Mouse (Mus musculus) cerebellum, adult 8-10 months (tissue): ENCODE results near the gene Gm10134.
"Not testable (repeated sequence)": the region's sequence is repeated elsewhere in the genome, so short reads cannot be mapped to it uniquely, and the experiment has no call there.

ENCODE experiments used
- DNase-seq: peaks from one replicate; pipeline ENCODE4 v3.0.0; 2022

The Gm10134 gene

GRCm38 (mm10) chr2:28505795-28506194 is at the start of gene Gm10134:
TSS of gene Gm10134 (plus strand) at chr2:28506095.
- DNase-seq, result no peak

DNA sequence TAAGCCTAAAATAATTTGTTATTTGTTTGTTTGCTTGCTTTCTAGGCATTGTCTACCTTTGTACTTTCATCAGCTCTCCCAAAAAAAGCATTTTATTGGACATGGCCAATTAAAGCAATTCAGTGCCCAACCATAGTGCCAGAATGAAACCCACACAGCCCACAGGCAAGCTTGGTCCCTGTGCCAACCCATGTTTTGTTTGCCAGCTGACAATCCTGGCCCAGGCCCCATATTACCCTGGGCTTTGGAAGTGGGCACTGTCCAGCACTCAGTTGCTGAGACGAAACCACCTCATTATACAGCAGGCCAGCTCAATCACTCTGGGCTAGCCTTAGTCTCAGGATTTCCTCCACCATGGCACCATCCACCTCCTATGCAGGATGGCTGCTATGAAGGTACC is 49.3 kb upstream of the Gm10134 start:
- DNase-seq, result no peak

- DNase-seq, result peak; percentile 70
Measured at GRCm38 (mm10) chr2:28463919-28464318, 42.0 kb upstream of the Gm10134 start.

DNA sequence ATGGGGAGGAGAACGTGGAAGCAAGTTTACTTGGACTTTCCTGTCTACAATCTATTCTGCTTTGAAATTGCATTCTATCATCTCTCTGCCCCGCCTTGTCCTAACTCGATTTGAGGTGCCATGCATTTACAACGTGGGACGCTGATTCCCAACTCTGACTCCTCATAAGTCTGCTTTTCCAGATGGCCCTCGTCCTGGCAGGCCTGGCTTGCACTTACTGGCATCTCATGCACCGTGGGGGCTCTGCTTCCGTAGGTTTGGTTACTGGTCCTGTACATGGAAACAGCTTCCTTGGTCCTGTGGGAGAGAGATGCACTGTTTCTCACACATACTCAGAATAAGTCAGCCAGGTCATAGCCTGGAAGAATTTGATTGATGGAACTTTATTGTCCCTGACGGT is 41.0 kb upstream of the Gm10134 start:
- DNase-seq, result no peak

DNA sequence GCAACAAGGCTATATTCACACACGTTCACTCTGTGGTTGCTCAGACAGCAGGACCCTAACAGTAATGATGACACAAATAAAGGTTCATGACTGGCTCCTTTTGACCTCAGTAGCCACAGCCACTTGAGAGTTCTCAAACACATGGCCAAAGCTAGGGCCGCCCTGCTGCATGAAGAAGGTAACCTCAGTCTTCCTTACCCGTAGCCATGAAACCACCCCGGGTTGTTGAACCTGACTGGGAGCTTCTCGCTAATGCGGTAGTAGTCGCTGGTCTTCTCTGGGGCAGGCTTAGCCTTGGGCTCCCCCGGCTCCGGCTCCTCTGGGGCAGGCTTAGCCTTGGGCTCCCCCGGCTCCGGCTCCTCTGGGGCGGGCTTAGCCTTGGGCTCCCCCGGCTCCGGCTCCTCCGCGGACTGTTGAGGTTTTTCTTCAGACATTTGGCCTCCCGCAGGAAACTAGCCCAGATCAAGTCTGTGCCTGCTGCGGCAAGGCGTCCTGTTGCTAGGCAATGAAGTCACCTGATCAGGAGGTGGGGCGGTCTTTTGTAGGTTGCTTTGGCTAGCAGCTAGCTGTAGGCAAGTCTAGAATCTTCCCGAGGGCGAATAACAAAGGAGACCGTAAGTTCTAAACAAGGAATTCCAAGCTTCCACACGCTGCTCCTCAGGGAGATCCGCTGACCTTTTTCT is 39.9 kb upstream of the Gm10134 start, which contains the start of gene 1700007K13Rik:
Gene 1700007K13Rik (minus strand): TSS at position 497 of the 683 bp plus-strand sequence.
- DNase-seq, result peak; percentile 66

- peak; percentile 85 for DNase-seq
Measured at GRCm38 (mm10) chr2:28467860-28468485, 37.9 kb upstream of the Gm10134 start, which contains the start of gene Mrps2. TSS of gene Mrps2 (plus strand) at chr2:28468066.

DNA sequence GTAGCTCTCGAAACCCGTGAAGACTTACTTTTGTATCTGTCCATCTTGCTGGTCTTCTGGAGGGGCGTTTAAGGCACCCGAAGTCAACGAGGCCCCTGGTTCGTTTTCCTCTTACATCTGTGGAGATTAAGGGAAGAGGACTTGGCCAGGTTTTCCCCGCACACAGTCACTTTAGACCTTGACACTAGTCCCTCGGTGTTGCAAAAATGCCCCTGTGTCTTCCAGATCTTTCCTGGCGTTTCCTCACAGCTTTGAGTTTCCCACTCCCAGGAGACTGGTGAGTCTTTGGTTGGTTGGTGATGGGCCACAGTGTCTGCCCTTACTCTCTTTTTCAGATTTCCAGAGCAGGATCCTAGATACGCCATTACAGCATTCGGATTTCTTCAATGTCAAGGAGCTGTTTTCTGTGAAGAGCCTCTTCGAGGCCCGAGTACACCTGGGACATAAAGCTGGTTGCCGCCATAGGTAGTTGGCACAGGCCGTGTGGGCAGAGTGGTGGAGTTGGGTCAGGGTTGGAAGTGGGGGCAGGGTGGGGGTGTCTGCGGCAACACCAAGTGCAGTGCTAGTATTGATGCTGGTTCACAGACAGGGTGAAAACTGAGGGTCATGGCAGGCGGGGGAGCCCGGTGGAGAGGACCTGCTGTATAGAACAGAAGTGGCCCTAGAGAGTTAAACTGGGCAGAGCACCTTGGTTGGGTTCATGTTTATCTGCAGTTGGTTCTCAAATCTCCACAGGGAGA is 37.2 kb upstream of the Gm10134 start:
- no peak for DNase-seq

- DNase-seq, result no peak
Measured at GRCm38 (mm10) chr2:28469461-28469860, 36.4 kb upstream of the Gm10134 start.

GRCm38 (mm10) chr2:28470591-28470990 is 35.3 kb upstream of the Gm10134 start:
- no peak for DNase-seq

GRCm38 (mm10) chr2:28472011-28472410 is 33.9 kb upstream of the Gm10134 start:
- DNase-seq, result not testable (repeated sequence)

- not testable (repeated sequence) for DNase-seq
Measured at GRCm38 (mm10) chr2:28477993-28478392, 27.9 kb upstream of the Gm10134 start.

- no peak for DNase-seq
Measured at GRCm38 (mm10) chr2:28479208-28480204, 26.4 kb upstream of the Gm10134 start.

GRCm38 (mm10) chr2:28483861-28484260 is 22.0 kb upstream of the Gm10134 start:
- DNase-seq, result no peak

DNA sequence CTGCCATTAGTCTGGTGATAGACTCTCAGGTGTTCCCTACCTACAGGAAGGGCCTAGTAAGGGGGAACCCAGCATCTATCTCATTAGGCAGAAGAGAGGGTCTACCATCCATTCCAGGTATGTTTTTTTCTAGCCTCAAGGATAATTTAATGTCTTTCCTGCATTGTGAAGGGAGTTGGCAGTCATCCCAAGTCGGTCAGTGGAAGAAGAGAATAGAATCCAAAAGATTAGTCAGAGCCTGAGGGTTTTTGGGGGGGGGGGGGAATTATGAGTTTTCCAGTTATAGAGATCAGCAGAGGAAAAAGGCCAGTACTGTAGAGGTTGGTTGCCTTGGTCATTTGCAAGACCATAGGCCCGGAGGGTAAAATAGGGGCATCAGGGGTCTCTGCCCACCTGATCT is 11.4 kb upstream of the Gm10134 start:
- no peak for DNase-seq

DNA sequence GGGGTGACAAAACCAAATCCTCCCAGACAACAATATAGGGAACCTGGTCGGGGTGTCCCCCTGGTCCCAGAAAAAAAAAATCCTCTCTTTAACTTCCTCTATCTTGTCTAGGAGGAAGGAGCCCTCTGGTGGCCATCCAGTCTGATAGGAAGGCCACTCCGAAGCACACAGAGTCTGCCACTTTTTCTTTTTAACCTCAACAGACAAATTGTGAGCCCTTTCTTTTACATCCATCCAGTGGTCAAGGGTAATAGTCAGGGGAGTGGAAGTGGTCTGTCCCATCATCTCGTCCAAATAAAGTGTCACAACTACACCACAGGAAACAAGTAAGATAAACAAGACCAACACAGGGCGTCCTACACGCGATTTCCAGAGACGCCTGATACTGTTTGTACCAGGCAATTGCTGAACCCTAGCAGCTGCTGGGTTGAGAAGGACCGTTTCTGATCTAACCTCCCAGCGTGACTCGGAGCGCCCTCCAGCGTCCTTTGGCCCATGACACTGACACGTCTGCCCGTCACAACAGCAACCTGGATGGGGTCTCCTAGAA is 10.6 kb upstream of the Gm10134 start:
- no peak for DNase-seq

DNA sequence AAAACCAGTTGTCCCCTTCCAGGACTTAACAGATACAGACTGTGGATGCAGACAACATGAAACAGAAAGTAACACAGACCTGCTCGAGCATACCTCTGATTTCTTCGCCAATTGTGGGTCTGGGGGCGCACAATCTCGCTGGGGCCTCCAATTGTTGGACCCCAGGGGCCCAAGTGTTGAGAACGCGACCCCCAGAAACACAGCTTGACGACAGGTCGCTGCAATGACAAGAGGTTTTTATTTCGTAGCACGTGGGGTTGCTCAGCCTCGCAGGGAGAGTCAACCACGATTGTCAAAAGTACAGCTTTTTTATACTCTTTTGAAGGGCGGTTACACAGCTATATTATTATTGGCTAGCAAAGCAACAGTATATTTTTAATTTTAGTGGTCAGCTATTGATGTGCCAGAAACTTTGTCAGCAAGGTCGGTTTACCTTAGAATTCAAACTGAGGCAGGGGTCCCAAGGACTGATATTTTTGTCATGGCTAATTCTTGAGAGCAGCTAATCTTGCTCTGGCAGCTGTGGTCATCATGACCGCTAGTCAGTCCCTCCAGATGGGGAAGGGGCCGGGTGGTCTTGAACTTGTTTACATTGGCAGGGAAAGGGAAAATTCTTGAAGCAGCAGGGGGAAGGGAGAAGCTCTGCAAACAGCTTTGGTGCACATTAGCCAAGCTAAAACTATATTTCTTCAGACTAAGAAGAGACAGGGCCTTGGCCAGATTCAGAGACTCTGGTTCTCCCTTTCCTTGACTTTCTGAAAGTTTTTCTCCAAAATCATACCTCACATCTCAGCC is 9.9 kb upstream of the Gm10134 start:
- DNase-seq, result no peak

DNA sequence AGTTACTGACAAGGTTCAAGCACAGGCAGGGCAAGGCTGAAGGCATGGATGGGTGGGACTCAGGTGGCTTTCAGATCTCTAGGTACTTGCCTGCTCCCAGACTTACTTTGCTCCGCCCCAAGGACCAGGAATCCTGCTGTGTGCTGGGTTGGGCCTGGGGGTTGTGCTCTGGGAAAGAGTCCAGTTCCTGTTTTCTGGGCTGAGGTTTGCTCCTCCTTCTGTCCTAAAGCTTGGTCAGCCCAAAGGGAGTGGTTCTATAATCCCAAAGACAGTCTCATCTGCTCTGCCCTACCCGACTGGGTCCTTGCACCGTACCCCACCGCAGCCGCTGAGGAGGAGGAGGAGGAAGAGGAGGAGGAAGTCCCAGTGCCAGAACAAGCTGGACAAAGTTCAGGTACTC is 9.2 kb upstream of the Gm10134 start, which contains the start of gene Gbgt1:
Gene Gbgt1 (plus strand): TSS at position 221 of the 400 bp plus-strand sequence.
- DNase-seq, result no peak

GRCm38 (mm10) chr2:28497561-28497960 is 8.3 kb upstream of the Gm10134 start:
- no peak for DNase-seq

DNA sequence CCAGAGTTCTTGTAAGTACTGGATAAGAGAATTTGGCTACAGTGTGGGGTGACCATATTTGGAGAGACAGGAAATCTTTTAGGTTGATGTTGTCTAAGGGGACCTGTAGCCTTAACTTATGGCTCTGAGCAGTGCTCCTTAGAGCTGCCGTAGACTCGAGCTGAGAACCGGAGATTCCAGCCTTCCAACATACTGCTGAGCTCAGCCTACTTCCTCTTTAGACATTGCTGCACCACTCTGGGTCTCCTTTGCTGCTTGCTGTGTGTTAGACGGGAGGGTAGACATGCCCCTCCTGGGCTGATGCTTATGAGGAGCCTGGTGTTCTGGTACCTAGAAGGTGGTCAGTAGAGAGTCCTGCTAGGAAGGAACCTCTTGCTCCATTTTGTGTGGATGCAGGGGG is 7.5 kb upstream of the Gm10134 start:
- DNase-seq, result no peak

GRCm38 (mm10) chr2:28502987-28503386 is 2.9 kb upstream of the Gm10134 start:
- no peak for DNase-seq

GRCm38 (mm10) chr2:28504676-28505075 is 1.2 kb upstream of the Gm10134 start:
- DNase-seq, result no peak
